Mouse (Mus musculus) megakaryocyte, embryonic 14.5 days (primary cell): ENCODE data around the gene A530016L24Rik.

Experiments used
- FLI1 ChIP-seq: IDR thresholded peaks from 2 replicates; pipeline ENCODE4 v1.6.1; 2012; ENCODE audit warnings: low read length, inconsistent platforms, mixed read lengths
- GATA1 ChIP-seq: IDR thresholded peaks from 3 replicates; pipeline ENCODE4 v1.6.1; 2012; ENCODE audit warnings: mixed read lengths, low read length, inconsistent platforms, borderline replicate concordance

- no peak for TF ChIP-seq GATA1
- TF ChIP-seq FLI1: no peak
These were observed 56.9 kb downstream of the A530016L24Rik start for GRCm38 (mm10) chr12:112546110-112546509.
